Mouse (Mus musculus) splenic B cell, adult 2 months (primary cell): ENCODE data around the gene Tvp23a.

Source experiments
- DNase-seq: peaks from one replicate; pipeline ENCODE4 v3.0.0-alpha.2; 2011; ENCODE audit warnings: low read depth, low spot score
- H3K27me3 ChIP-seq: 2 replicates; pipeline ENCODE4 v1.6.1; 2012; ENCODE audit warnings: mild to moderate bottlenecking, low read length, moderate library complexity, mixed read lengths; ENCODE audit not compliant: control insufficient read depth, poor library complexity, insufficient read depth, severe bottlenecking
- H3K36me3 ChIP-seq: 2 replicates; pipeline ENCODE4 v1.6.1; 2012; ENCODE audit warnings: mild to moderate bottlenecking, low read length, moderate library complexity, mixed read lengths; ENCODE audit not compliant: control insufficient read depth, poor library complexity, insufficient read depth, severe bottlenecking

The Tvp23a gene

DNA sequence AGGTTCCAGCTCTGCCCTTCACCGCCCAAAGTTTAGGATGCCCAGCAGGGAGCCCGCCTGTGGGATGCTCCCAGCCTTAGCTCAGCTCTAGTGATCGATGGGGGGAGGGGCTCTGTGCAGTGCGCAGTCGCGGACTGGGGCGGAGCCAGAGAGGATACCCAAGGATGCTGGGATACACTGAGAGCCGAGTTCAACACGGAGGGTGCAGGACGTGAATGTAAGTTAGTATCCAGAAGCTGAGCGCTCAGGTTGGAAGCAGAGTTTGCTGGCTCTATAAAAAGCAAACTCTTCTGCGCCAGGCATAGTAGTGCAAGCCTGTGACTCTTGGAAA lies at the start of gene Tvp23a:
Tvp23a (minus strand) TSS at position 99 of the 331 bp plus-strand sequence.
- H3K27me3 ChIP-seq = no peaks in the 10 kb centered on the region
- no peak for DNase-seq
- no peaks in the 10 kb centered on the region; the same call in 1 of the 2 replicates for H3K36me3 ChIP-seq

DNA sequence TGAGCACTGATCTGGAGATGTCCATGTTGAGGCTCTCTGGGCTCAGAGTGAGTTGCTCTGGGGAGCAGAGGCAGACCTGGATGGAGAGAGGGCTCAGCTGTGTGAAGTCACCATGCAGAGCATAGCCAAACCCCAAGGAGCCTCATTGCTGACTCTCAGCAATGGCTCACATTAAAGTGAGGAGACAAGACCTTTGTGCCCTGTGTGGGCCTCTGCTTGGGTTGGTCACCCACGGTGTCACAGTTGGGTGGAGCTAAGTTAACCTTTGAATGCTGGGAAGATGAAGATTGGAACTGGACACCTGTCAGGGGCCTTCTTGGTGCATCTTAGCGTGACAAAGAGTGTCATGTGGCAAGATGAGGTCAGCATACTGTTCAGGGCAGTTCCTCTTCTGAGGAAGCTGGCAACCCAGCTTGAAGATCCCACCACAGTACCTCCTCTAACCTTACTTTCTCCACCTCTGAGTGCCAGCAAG lies 48.7 kb upstream of the Tvp23a start:
- Histone ChIP-seq H3K36me3 (peaks cover 22% of the 10 kb centered on the region; the same call in 1 of the 2 replicates), H3K27me3 (no peaks in the 10 kb centered on the region)
- peak; percentile 80 for DNase-seq

DNA sequence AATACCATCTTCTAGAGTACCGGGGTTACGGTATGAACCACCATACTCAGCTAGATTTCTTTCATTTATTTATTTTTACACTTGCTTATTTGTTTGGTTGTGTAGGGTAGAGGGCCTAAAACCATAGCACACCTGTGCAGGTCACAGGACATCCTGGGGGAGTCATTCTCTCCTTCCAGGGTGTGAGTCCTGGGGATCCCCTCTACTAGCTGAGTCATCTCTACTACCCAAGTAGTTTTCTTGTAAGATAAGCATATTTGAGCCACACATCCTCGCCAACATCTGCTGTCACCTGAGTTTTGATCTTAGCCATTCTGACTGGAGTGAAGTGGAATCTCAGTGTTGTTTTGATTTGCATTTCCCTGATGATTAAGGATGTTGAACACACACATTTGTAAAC lies 45.4 kb upstream of the Tvp23a start:
- no peaks in the 10 kb centered on the region for H3K27me3 ChIP-seq
- H3K36me3 ChIP-seq = peaks cover 19% of the 10 kb centered on the region; the same call in 1 of the 2 replicates
- DNase-seq = peak; percentile 32

DNA sequence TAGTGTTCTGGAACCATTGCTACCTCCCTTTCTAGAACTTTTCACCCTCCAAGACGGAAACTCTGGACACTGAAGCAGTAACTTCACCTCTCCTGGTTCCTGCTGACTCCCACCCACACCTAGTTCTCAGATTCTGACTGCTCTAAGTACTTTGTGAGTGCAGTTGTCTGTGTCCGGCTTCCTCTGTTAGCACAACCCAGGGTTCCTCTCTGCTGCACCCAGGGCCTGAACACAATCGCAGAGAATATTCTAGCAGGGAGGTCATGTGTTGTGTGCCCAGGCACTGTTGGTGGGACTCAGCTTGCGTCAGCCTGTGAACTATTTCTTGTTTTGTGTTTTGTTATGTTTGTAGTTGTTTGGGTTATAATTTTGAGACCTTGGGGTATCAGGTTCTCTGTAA lies 44.6 kb upstream of the Tvp23a start:
- peak; percentile 78 for DNase-seq
- no peaks in the 10 kb centered on the region for H3K27me3 ChIP-seq
- peaks cover 17% of the 10 kb centered on the region; the same call in 1 of the 2 replicates for H3K36me3 ChIP-seq

DNA sequence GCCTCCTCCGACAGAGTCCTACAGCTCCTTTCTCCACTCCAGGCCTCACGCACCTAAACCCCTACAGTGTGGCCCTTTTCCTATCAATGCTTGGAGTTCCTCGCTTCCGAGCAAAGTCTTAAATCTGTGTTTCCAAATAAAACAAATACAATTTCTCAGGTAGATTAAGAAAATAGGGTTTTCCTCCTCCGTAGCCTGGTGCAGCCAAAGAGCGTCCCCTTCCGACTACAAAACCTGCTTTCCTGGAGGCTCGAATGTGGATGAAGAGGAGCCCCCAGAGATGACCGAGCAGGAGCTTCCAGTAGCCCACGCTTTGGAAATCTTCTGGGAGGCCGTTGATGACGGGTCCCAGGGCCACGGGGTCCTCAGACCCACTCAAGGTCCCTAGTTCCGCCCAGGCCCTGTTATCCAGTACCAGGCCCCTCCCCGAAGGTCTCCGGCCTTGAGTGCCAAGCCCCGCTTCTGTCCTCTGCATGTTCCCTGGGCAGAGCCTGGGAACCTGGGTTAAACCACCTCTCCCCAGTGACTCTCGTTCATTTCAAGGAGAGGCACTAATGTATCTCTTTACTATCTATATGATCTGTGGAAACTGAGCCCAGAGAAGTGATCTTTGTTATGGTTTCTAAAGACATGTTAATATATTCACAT lies 43.5 kb upstream of the Tvp23a start:
- peaks cover 17% of the 10 kb centered on the region; the same call in 1 of the 2 replicates for H3K36me3 ChIP-seq
- no peak for DNase-seq
- no peaks in the 10 kb centered on the region for H3K27me3 ChIP-seq

DNA sequence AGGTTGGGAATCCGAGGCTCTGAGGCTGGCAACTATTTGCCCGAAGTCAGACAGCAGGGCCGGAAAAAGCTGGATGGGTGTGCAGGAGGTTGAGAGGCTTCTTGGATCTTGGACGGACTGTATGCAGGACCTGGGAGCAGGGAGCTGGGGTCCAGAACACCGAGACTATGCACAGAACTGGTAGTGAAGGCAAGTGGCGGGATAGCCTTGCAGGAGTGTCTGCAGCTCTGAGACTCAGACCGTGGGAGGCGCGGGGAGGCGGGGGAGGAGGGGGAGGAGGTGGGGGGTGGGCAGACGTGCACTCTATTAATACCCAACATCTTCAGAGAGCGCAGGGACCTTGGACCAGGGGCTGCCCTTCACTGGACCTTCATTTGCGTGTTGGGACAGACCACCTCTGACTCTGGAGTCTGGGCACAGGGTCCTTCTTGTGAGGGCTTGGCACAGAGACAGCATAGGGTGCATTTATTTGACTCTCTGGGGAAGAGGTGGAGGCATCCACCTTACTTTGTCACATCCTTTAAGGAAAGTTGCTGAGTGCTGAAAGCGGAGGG lies 42.8 kb upstream of the Tvp23a start:
- Histone ChIP-seq H3K36me3 (peaks cover 16% of the 10 kb centered on the region; the same call in 1 of the 2 replicates), H3K27me3 (no peaks in the 10 kb centered on the region)
- DNase-seq = no peak

DNA sequence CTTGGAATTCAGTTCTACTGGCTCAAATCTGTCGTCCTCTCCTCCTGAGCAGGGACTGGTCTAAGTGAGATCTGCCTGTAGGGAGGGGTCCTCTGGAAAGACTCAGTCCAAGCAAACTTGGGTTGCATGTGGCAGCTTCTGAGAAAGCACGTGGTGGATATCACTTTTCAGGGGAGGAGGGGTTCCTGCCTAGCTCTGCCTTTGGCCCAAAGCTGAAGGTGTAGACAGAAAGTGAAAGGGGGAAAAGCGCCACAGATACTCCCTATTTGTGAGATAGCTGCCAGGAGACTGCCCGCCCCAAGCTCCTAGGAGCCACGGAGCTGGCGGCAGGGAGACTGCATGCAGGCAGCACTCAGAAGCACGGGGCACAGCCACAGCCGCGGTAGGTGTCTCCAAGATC lies 42.3 kb upstream of the Tvp23a start:
- DNase-seq = peak; percentile 49
- Histone ChIP-seq H3K36me3 (peaks cover 11% of the 10 kb centered on the region; the same call in 1 of the 2 replicates), H3K27me3 (no peaks in the 10 kb centered on the region)

DNA sequence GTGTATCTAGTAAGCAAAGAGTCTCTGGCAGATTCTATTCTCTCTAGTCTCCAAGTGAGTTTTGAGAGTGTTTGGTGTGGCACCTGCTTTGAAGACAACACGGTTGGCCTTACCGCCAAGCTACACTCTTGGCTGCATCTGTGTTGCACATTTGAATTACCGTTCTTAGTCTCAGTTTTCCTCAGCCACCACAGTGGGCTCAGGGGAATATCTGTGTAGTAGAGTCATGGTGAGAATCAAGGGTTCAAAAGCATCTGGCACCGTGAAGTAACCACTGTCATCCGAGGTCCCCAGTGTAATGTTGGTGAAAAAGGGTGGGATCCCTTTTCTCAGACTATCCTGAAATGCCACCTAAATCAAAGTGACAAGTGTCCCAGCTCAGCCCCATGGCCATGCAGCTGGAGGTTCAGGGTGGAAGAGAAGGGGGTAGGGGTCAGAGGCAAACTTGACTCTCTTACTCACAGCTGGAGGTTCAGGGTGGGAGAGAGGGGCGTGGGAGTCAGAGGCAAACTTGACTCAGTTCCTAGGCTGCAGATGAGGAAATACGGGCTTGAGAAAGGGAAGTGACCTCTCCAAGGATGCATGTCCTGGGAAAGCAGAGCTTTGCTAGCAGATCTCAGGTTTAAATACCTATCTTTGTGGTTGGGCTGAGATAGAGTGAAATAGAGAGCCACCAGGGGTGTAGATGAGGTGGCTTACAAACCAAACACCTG lies 41.8 kb upstream of the Tvp23a start:
- peak; percentile 26 for DNase-seq
- peaks cover 10% of the 10 kb centered on the region; the same call in 1 of the 2 replicates for H3K36me3 ChIP-seq
- H3K27me3 ChIP-seq = no peaks in the 10 kb centered on the region

DNA sequence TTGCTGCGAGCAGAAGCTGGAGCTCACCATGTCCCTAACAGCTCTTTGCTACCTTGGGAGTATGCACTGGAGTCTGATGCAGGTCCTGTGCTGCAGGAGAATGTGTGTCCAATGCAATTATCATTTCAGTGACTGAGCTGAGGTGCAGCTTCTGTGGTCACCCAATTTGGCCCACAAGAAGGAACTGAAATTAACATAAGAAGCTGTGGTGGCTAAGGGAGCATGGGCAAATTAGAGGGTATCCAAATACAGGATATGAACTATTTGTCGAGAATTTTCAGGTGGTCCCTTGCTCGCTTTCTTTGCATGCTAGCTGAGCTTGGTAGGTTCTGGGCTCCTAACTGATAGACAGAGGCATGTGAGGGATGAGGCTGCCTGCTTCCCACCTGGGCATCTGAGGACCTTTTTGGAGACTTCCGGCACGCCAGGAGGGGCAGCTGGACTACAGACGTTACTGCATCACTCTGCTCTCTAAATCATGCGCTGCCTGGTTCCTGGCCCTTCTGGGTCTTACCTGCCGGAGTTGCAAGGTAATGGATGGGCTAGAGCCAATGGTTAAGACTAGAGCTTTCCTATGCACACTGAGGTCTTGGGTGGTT lies 40.8 kb upstream of the Tvp23a start:
- H3K36me3 ChIP-seq = peaks cover 5% of the 10 kb centered on the region; the same call in 1 of the 2 replicates
- DNase-seq = peak; percentile 81
- no peaks in the 10 kb centered on the region for H3K27me3 ChIP-seq

DNA sequence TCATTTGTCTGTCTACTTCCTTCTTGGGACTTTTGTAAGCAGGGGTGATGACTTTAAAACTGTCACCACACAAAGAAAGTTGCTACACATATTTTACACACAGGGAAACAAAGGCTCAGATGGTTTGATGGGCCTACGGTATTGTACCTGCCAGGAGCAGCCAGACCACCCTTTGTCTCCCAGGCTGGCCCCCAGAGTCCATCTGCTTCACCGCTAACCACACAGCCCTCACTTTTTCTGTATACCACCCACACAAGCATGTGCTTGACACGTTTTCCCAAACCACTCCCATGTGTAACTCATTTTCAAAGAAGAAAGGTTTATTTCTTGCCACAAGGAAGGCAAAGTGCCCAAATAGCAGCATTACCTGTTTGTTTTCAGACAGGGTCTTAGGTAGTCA lies 39.8 kb upstream of the Tvp23a start:
- H3K36me3 ChIP-seq = peaks cover 3% of the 10 kb centered on the region; the same call in 1 of the 2 replicates
- no peaks in the 10 kb centered on the region for H3K27me3 ChIP-seq
- DNase-seq = no peak

DNA sequence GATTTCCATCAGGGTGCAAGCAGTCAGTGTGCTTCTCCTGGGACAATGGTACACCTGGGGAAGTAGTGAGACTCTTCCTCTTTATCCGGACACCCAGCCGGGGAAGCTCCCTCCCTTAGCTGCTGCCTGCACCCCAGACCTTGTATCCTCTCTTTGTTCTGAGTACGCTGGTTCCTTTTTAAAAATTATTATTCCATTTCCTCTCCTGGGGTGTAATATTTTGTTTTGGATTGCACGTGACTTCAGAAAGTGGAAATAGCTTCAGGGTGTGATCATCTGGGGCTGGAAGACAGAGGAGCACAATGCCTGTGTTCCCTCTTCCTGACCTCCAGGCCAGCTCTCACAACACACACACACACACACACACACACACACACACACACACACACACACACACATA lies 35.2 kb upstream of the Tvp23a start:
- Histone ChIP-seq H3K36me3 (no peaks in the 10 kb centered on the region), H3K27me3 (no peaks in the 10 kb centered on the region)
- no peak for DNase-seq

DNA sequence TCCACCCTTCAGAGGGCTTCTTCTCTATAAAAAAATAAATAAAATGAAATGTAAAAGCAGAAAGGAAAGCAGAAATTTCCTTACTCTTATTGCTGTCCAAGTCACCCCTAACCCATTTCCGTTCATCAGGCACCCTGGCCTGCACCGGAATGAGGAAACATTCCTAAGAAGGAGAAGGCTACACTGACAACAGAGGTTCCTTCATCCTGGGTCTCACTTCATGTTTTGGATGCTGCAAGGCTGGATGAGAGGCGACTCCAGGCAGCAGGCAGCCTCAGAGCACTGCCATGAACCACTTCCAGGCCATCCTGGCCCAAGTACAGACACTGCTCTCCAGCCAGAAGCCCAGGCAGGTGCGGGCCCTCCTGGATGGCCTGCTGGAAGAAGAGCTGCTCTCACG lies 32.7 kb upstream of the Tvp23a start, which contains the start of gene Ciita:
Ciita (plus strand) TSS at position 203 of the 400 bp plus-strand sequence.
- Histone ChIP-seq H3K36me3 (no peaks in the 10 kb centered on the region), H3K27me3 (no peaks in the 10 kb centered on the region)
- DNase-seq = no peak

DNA sequence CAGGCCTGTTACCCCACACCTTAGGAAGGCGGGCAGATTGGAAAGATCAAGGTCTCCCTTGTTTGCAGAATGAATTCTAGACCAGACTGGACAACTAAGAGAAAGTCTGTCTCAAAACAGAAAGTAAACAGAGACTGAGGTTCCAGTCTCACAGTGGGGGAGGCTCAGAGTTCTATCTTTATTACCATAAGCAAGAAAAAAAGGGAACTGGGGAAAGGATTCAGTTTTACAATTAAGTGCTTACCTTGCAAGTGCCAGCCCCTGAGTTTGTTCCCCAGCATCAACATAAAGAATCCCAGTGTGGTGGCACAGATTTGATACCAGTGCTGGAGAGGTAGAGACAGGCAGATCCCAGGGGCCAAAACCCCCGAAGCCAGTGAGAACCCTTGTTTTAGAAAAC lies 28.8 kb upstream of the Tvp23a start:
- Histone ChIP-seq H3K27me3 (no peaks in the 10 kb centered on the region), H3K36me3 (no peaks in the 10 kb centered on the region)
- peak; percentile 49 for DNase-seq

DNA sequence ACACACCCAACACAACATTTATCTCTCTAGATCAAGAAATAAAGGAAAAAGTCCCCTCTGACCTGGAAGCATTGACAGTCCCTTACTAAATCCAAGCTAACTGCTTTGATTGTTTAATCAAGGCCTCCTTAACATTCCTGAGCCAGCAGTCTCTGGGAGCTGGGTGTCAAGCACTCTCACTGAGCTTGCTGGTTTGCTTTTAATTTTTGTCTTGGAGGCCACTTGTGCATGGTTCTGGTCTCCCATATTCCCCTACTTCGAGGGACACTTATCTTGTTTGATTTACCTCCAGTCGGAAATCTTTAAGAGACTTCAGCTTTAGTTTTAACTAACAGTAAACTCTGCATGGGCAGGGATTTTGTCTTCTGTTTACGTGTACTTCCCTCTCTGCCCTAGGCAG lies 27.8 kb upstream of the Tvp23a start:
- no peak for DNase-seq
- Histone ChIP-seq H3K27me3 (no peaks in the 10 kb centered on the region), H3K36me3 (no peaks in the 10 kb centered on the region)

DNA sequence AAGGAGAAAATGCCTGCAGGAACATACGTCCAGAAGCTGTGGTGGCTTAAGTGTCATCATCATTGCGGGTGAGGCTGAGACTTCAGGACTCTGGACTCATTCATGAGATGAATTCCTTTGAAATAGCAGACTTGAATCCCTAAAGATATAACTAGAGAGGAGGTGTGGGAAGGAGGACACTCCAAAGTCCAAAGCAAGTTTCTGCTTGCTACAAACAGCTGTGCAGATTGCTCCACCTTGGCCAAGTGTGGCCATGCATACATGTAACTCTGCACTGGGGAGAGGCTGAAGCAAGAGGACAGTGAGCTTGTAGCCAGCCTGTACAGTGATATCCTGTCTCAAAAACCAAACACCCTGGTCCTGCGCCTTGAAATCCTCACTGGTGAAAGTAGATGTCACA lies 24.8 kb upstream of the Tvp23a start:
- no peaks in the 10 kb centered on the region for H3K36me3 ChIP-seq
- H3K27me3 ChIP-seq = no peaks in the 10 kb centered on the region
- no peak for DNase-seq
